Mouse (Mus musculus): Measurements from ENCODE around the gene Hist4h4. TPM values are rescaled to one million over a fixed set of nuclear protein-coding genes. Genes with fewer than 3 reads are reported as not detected.

The Hist4h4 gene
- polyA plus RNA-seq, 1 experiment = 1.2 TPM

DNA sequence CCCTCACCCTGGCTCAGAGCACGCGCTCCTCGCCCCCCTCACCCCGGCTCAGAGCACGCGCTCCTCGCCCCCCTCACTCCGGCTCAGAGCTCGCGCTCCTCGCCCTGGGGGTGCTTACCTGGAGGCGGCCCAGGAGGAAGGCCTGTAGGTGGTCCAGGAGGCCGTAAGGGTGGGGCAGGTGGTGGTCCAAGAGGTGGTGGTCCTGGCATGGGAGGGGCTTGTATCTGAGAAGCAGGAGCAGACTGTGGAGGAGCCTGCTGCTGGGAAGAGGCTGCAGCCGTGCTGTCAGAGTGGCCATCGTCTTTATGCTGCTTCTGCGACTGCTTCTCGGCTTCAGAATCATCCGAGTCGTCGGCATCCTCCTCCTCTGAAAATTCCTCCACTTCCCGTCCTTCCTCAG, 12.6 kb upstream of the Hist4h4 start:
- no peak for TF ChIP-seq CTCF (IDR thresholded peaks at IDR 0.05; ENCODE audit: extremely low read depth, insufficient read depth, insufficient read length, insufficient replicate concordance)
- TF ChIP-seq POLR2A (IDR thresholded peaks at IDR 0.05; ENCODE audit: low read depth, low read length) = no peak
- Histone ChIP-seq H3K27ac (ENCODE audit: insufficient read depth, low read length) (no peak overlapping the region), H3K27me3 (ENCODE audit: control insufficient read depth, insufficient read depth, low read length) (no peaks in the 10 kb centered on the region), H3K36me3 (ENCODE audit: control insufficient read depth, insufficient read depth, low read length) (peaks cover 63% of the 10 kb centered on the region), H3K4me1 (ENCODE audit: control insufficient read depth, insufficient read depth, insufficient read length) (no peaks in the 10 kb centered on the region), H3K4me3 (ENCODE audit: extremely low read depth, insufficient read depth, insufficient read length) (no peak overlapping the region)
- WGBS = 95% methylated on average over 21 of the region's 21 CpGs
- no peak for DNase-seq (ENCODE audit: low read depth in 1 of 2, low spot score in 2 of 2)

GRCm38 (mm10) chr6:136815381-136815780, 11.2 kb upstream of the Hist4h4 start:
- WGBS = 93% methylated on average over 7 of the region's 7 CpGs
- no peak for TF ChIP-seq CTCF (IDR thresholded peaks at IDR 0.05; ENCODE audit: extremely low read depth, insufficient read depth, insufficient read length, insufficient replicate concordance)
- no peak for TF ChIP-seq POLR2A (IDR thresholded peaks at IDR 0.05; ENCODE audit: low read depth, low read length)
- no peaks in the 10 kb centered on the region for H3K4me1 ChIP-seq (ENCODE audit: control insufficient read depth, insufficient read depth, insufficient read length)
- H3K36me3 ChIP-seq (ENCODE audit: control insufficient read depth, insufficient read depth, low read length) = peaks cover 50% of the 10 kb centered on the region
- no peak overlapping the region for H3K27ac ChIP-seq (ENCODE audit: insufficient read depth, low read length)
- DNase-seq (ENCODE audit: low read depth in 1 of 2, low spot score in 2 of 2) = no peak
- H3K4me3 ChIP-seq (ENCODE audit: extremely low read depth, insufficient read depth, insufficient read length) = no peak overlapping the region
- H3K27me3 ChIP-seq (ENCODE audit: control insufficient read depth, insufficient read depth, low read length) = no peaks in the 10 kb centered on the region

DNA sequence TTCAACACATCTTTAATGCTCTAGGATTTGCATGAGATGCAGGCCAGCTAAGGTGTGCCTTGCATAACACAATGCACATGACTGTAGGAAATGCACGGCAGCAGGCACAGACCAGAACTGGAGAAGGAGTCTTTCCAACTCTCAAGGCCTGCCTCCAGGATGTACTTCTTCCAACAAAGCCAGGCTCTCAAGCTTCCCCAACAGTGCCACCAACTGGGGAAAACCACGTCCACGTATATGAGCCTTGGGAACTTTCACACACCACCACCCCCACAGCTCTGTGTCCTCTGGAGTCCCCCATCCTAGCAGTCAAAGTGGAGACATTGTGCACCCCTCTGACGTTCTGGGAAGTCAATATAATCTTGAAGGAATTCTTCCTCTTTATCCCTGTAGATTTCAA, 8.9 kb upstream of the Hist4h4 start:
- peaks cover 6% of the 10 kb centered on the region; the same call in 1 of the 2 replicates for H3K4me1 ChIP-seq (ENCODE audit: control insufficient read depth, insufficient read depth, insufficient read length)
- H3K27ac ChIP-seq (ENCODE audit: insufficient read depth, low read length) = no peak overlapping the region
- no peak overlapping the region for H3K4me3 ChIP-seq (ENCODE audit: extremely low read depth, insufficient read depth, insufficient read length)
- DNase-seq (ENCODE audit: low read depth in 1 of 2, low spot score in 2 of 2) = no peak
- H3K36me3 ChIP-seq (ENCODE audit: control insufficient read depth, insufficient read depth, low read length) = peaks cover 41% of the 10 kb centered on the region
- H3K27me3 ChIP-seq (ENCODE audit: control insufficient read depth, insufficient read depth, low read length) = no peaks in the 10 kb centered on the region
- 75% methylated on average over 4 of the region's 4 CpGs for WGBS
- no peak for TF ChIP-seq CTCF (IDR thresholded peaks at IDR 0.05; ENCODE audit: extremely low read depth, insufficient read depth, insufficient read length, insufficient replicate concordance)
- no peak for TF ChIP-seq POLR2A (IDR thresholded peaks at IDR 0.05; ENCODE audit: low read depth, low read length)

- no peak for TF ChIP-seq POLR2A (IDR thresholded peaks at IDR 0.05; ENCODE audit: low read depth, low read length)
- no peak for TF ChIP-seq CTCF (IDR thresholded peaks at IDR 0.05; ENCODE audit: extremely low read depth, insufficient read depth, insufficient read length, insufficient replicate concordance)
- Histone ChIP-seq H3K4me3 (ENCODE audit: extremely low read depth, insufficient read depth, insufficient read length) (no peak overlapping the region), H3K36me3 (ENCODE audit: control insufficient read depth, insufficient read depth, low read length) (peaks cover 25% of the 10 kb centered on the region), H3K4me1 (ENCODE audit: control insufficient read depth, insufficient read depth, insufficient read length) (peaks cover 6% of the 10 kb centered on the region; the same call in 1 of the 2 replicates), H3K27me3 (ENCODE audit: control insufficient read depth, insufficient read depth, low read length) (no peaks in the 10 kb centered on the region), H3K27ac (ENCODE audit: insufficient read depth, low read length) (no peak overlapping the region)
- DNase-seq (ENCODE audit: low read depth in 1 of 2, low spot score in 2 of 2) = no peak
- 90% methylated on average over 10 of the region's 10 CpGs for WGBS
Measured at GRCm38 (mm10) chr6:136811196-136811595, 7.0 kb upstream of the Hist4h4 start.

DNA sequence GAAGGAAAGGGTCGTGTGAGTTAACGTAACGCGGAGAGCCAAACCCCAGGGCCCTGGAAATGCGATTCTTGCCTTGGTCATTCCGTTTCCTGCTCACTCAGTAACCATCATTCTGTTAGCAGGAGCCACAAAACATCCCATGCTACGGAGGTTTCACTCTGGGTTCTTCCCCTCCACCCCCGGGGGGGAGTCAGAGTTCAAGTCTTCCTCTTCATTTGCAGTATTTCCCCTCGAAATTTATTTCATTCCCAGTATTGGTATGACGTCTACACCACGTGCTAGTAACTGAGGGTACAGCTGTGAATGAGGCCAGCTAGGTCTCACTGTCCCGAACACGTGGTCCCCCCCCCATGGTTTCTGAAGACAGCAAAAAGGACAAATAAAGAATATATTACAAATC, 5.5 kb upstream of the Hist4h4 start:
- TF ChIP-seq POLR2A (IDR thresholded peaks at IDR 0.05; ENCODE audit: low read depth, low read length) (no peak), CTCF (IDR thresholded peaks at IDR 0.05; ENCODE audit: extremely low read depth, insufficient read depth, insufficient read length, insufficient replicate concordance) (no peak)
- WGBS = 41% methylated on average over 13 of the region's 13 CpGs
- H3K27ac ChIP-seq (ENCODE audit: insufficient read depth, low read length) = no peak overlapping the region
- H3K4me1 ChIP-seq (ENCODE audit: control insufficient read depth, insufficient read depth, insufficient read length) = peaks cover 6% of the 10 kb centered on the region; the same call in 1 of the 2 replicates
- H3K36me3 ChIP-seq (ENCODE audit: control insufficient read depth, insufficient read depth, low read length) = peaks cover 15% of the 10 kb centered on the region
- H3K4me3 ChIP-seq (ENCODE audit: extremely low read depth, insufficient read depth, insufficient read length) = peak overlapping the region; percentile 46; the same call in 1 of the 2 replicates
- H3K27me3 ChIP-seq (ENCODE audit: control insufficient read depth, insufficient read depth, low read length) = no peaks in the 10 kb centered on the region
- no peak for DNase-seq (ENCODE audit: low read depth in 1 of 2, low spot score in 2 of 2)

- Histone ChIP-seq H3K27me3 (ENCODE audit: control insufficient read depth, insufficient read depth, low read length) (no peaks in the 10 kb centered on the region), H3K4me3 (ENCODE audit: extremely low read depth, insufficient read depth, insufficient read length) (peak overlapping the region; percentile 88), H3K27ac (ENCODE audit: insufficient read depth, low read length) (peak overlapping the region; percentile 85), H3K4me1 (ENCODE audit: control insufficient read depth, insufficient read depth, insufficient read length) (peaks cover 6% of the 10 kb centered on the region; the same call in 1 of the 2 replicates), H3K36me3 (ENCODE audit: control insufficient read depth, insufficient read depth, low read length) (peaks cover 11% of the 10 kb centered on the region)
- peak; percentile 37 to 47 for DNase-seq (ENCODE audit: low read depth in 1 of 2, low spot score in 2 of 2)
- no peak for TF ChIP-seq CTCF (IDR thresholded peaks at IDR 0.05; ENCODE audit: extremely low read depth, insufficient read depth, insufficient read length, insufficient replicate concordance)
- TF ChIP-seq POLR2A (IDR thresholded peaks at IDR 0.05; ENCODE audit: low read depth, low read length) = no peak
- WGBS = 2% methylated on average over 14 of the region's 14 CpGs
Measured at GRCm38 (mm10) chr6:136809077-136809476, 4.9 kb upstream of the Hist4h4 start.

GRCm38 (mm10) chr6:136808631-136809046, 4.4 kb upstream of the Hist4h4 start:
- Histone ChIP-seq H3K36me3 (ENCODE audit: control insufficient read depth, insufficient read depth, low read length) (peaks cover 7% of the 10 kb centered on the region), H3K4me1 (ENCODE audit: control insufficient read depth, insufficient read depth, insufficient read length) (peaks cover 6% of the 10 kb centered on the region; the same call in 1 of the 2 replicates), H3K27ac (ENCODE audit: insufficient read depth, low read length) (peak overlapping the region; percentile 85), H3K4me3 (ENCODE audit: extremely low read depth, insufficient read depth, insufficient read length) (peak overlapping the region; percentile 88), H3K27me3 (ENCODE audit: control insufficient read depth, insufficient read depth, low read length) (no peaks in the 10 kb centered on the region)
- peak in 1 of 2 experiments; percentile 29 for DNase-seq (ENCODE audit: low read depth in 1 of 2, low spot score in 2 of 2)
- 1% methylated on average over 28 of the region's 28 CpGs for WGBS
- TF ChIP-seq POLR2A (IDR thresholded peaks at IDR 0.05; ENCODE audit: low read depth, low read length) (no peak), CTCF (IDR thresholded peaks at IDR 0.05; ENCODE audit: extremely low read depth, insufficient read depth, insufficient read length, insufficient replicate concordance) (no peak)
